Mouse (Mus musculus) limb, embryonic 11.5 days (tissue): ENCODE measurements around the gene Ppara. TPM values are rescaled to one million over a fixed set of nuclear protein-coding genes. Genes with fewer than 3 reads are reported as not detected.

ENCODE experiments used
- ATAC-seq: fragments of 200-750 bp; cut with Nextera tagmentation; 2 replicates; pipeline ENCODE4 v1.8.0; 2017; ENCODE audit warnings: low read depth; ENCODE audit not compliant: insufficient number of reproducible peaks, low FRiP score, low TSS enrichment
- DNase-seq: peaks from one replicate; pipeline ENCODE4 v3.0.0-alpha.2; 2015; ENCODE audit warnings: low spot score
- H3K27ac ChIP-seq: fragments of 300-500 bp; sonication (generic); replicated peaks from 2 replicates; pipeline ENCODE4 v1.5.1; 2014; ENCODE audit warnings: low read depth, mild to moderate bottlenecking, low read length
- H3K27me3 ChIP-seq: fragments of 300-500 bp; sonication (generic); 2 replicates; pipeline ENCODE4 v1.6.1; 2014; ENCODE audit warnings: mild to moderate bottlenecking, low read length, mixed read lengths; ENCODE audit not compliant: control insufficient read depth, insufficient read depth
- H3K36me3 ChIP-seq: fragments of 300-500 bp; sonication (generic); 2 replicates; pipeline ENCODE4 v1.6.1; 2014; ENCODE audit warnings: mild to moderate bottlenecking, low read length, moderate library complexity, mixed read lengths; ENCODE audit not compliant: control insufficient read depth, insufficient read depth
- H3K4me1 ChIP-seq: fragments of 300-500 bp; sonication (generic); 2 replicates; pipeline ENCODE4 v1.6.1; 2014; ENCODE audit warnings: low read length, mixed read lengths; ENCODE audit not compliant: control insufficient read depth, insufficient read depth
- H3K4me2 ChIP-seq: fragments of 300-500 bp; sonication (generic); 2 replicates; pipeline ENCODE4 v1.6.1; 2014; ENCODE audit warnings: low read depth, mild to moderate bottlenecking, moderate library complexity; ENCODE audit not compliant: severe bottlenecking
- H3K4me3 ChIP-seq: fragments of 300-500 bp; sonication (generic); 2 replicates; pipeline ENCODE4 v1.5.1; 2014; ENCODE audit warnings: low read depth, low read length
- H3K9ac ChIP-seq: fragments of 300-500 bp; sonication (generic); 2 replicates; pipeline ENCODE4 v1.6.1; 2014; ENCODE audit warnings: mild to moderate bottlenecking, low read length
- H3K9me3 ChIP-seq: fragments of 300-500 bp; sonication (generic); 2 replicates; pipeline ENCODE4 v1.6.1; 2016; ENCODE audit warnings: low read length; ENCODE audit not compliant: control insufficient read depth
- WGBS: fragments of 180-500 bp; shearing (Covaris S2); extraction: QIAGEN DNeasy Blood & Tissue Kit; methylation state at CpG from one replicate; pipeline ENCODE4 v1.1.7; 2014; 5-methylcytosine and 5-hydroxymethylcytosine counted together
- polyA plus RNA-seq: library from polyadenylated mRNA; unstranded; fragments of >200 nt; fragmentation: Nextera tagmentation; extraction: Ambion mirVana; gene quantifications from 2 replicates; pipeline ENCODE4 v1.2.1, GENCODE M21; 2014

The Ppara gene
- polyA plus RNA-seq, 1 experiment from 2014 or later = 0.91 TPM

- Histone ChIP-seq H3K4me3 (no peak overlapping the region), H3K9ac (no peak overlapping the region), H3K27me3 (no peaks in the 10 kb centered on the region), H3K27ac (no peak overlapping the region), H3K9me3 (no peaks in the 10 kb centered on the region), H3K4me2 (no peak overlapping the region), H3K4me1 (no peaks in the 10 kb centered on the region), H3K36me3 (no peaks in the 10 kb centered on the region)
- ATAC-seq (no peak), DNase-seq (no peak)
- WGBS = 78% methylated on average over 1 of the region's 1 CpGs
These were observed 58.0 kb downstream of the Ppara start for GRCm38 (mm10) chr15:85792819-85793218.

GRCm38 (mm10) chr15:85795516-85795915 is 60.7 kb downstream of the Ppara start:
- Histone ChIP-seq H3K4me3 (no peak overlapping the region), H3K9ac (no peak overlapping the region), H3K27me3 (no peaks in the 10 kb centered on the region), H3K4me2 (no peak overlapping the region), H3K36me3 (no peaks in the 10 kb centered on the region), H3K9me3 (no peaks in the 10 kb centered on the region), H3K4me1 (no peaks in the 10 kb centered on the region), H3K27ac (no peak overlapping the region)
- WGBS = 82% methylated on average over 6 of the region's 6 CpGs
- no peak for ATAC-seq
- no peak for DNase-seq

DNA sequence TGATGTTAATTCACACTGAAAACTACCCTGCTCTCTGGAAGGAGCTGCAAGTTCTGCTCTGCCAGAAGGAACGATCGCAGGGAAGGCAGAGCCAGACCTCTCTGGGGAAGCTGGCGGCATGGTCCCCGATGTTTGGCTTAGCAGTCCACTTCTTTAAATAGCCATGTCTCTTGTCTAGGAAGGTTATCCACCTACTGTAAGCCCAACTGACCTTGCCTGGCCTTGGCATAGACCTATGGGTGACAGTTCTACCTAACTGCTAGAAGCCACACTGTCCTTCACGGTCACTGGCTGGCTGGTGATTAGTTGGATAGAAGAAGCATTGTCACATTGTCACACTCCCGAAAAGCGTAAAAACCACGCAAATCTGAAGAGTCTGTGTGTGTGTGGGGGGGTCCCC is 63.9 kb downstream of the Ppara start:
- H3K27me3 ChIP-seq = no peaks in the 10 kb centered on the region
- no peaks in the 10 kb centered on the region for H3K4me1 ChIP-seq
- ATAC-seq = no peak
- H3K4me2 ChIP-seq = no peak overlapping the region
- H3K9ac ChIP-seq = no peak overlapping the region
- H3K9me3 ChIP-seq = no peaks in the 10 kb centered on the region
- no peak overlapping the region for H3K27ac ChIP-seq
- 97% methylated on average over 8 of the region's 8 CpGs for WGBS
- no peaks in the 10 kb centered on the region for H3K36me3 ChIP-seq
- H3K4me3 ChIP-seq = no peak overlapping the region
- DNase-seq = no peak

DNA sequence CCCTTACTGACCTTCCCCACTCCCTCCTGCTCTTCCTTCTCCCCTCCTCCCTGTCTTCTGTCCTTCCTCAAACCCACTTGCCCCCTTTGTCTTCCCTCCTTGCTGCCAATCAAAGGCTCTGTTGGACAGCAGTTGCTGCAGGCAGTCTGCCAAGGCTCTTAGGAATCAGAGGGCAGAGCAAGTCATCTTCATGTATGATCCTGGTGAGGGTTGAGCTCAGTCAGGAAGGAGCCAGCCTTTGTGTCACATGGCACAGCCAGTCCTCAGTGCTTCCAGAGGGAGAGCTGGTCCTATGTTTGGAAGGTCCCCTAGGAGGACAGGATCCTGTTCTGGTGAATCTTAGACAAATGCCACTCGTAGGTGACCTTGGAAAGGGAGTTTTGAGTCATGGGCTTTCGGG is 68.1 kb downstream of the Ppara start:
- no peak overlapping the region for H3K27ac ChIP-seq
- ATAC-seq = no peak
- no peak for DNase-seq
- no peaks in the 10 kb centered on the region for H3K9me3 ChIP-seq
- no peaks in the 10 kb centered on the region for H3K27me3 ChIP-seq
- WGBS = 84% methylated on average over 2 of the region's 2 CpGs
- no peak overlapping the region for H3K4me3 ChIP-seq
- no peak overlapping the region for H3K9ac ChIP-seq
- no peak overlapping the region for H3K4me2 ChIP-seq
- H3K4me1 ChIP-seq = no peaks in the 10 kb centered on the region
- no peaks in the 10 kb centered on the region for H3K36me3 ChIP-seq

GRCm38 (mm10) chr15:85806886-85807285 is 72.1 kb downstream of the Ppara start:
- no peaks in the 10 kb centered on the region for H3K36me3 ChIP-seq
- no peak overlapping the region for H3K4me2 ChIP-seq
- DNase-seq = no peak
- ATAC-seq = no peak
- H3K9me3 ChIP-seq = no peaks in the 10 kb centered on the region
- H3K27me3 ChIP-seq = no peaks in the 10 kb centered on the region
- no peak overlapping the region for H3K27ac ChIP-seq
- WGBS = 84% methylated on average over 4 of the region's 4 CpGs
- no peak overlapping the region for H3K9ac ChIP-seq
- H3K4me3 ChIP-seq = no peak overlapping the region
- peaks cover 6% of the 10 kb centered on the region for H3K4me1 ChIP-seq

- Histone ChIP-seq H3K9ac (no peak overlapping the region), H3K36me3 (no peaks in the 10 kb centered on the region), H3K27me3 (no peaks in the 10 kb centered on the region), H3K4me3 (no peak overlapping the region), H3K4me1 (peaks cover 6% of the 10 kb centered on the region), H3K9me3 (no peaks in the 10 kb centered on the region), H3K4me2 (no peak overlapping the region), H3K27ac (no peak overlapping the region)
- 83% methylated on average over 4 of the region's 4 CpGs for WGBS
- no peak for DNase-seq
- no peak for ATAC-seq
These were observed 72.6 kb downstream of the Ppara start for GRCm38 (mm10) chr15:85807404-85807803.

GRCm38 (mm10) chr15:85808031-85808430 is 73.2 kb downstream of the Ppara start:
- DNase-seq = no peak
- no peak for ATAC-seq
- no peak overlapping the region for H3K4me2 ChIP-seq
- no peaks in the 10 kb centered on the region for H3K9me3 ChIP-seq
- no peak overlapping the region for H3K4me3 ChIP-seq
- H3K4me1 ChIP-seq = peaks cover 6% of the 10 kb centered on the region
- 77% methylated on average over 6 of the region's 6 CpGs for WGBS
- no peaks in the 10 kb centered on the region for H3K36me3 ChIP-seq
- no peak overlapping the region for H3K27ac ChIP-seq
- H3K9ac ChIP-seq = no peak overlapping the region
- no peaks in the 10 kb centered on the region for H3K27me3 ChIP-seq

DNA sequence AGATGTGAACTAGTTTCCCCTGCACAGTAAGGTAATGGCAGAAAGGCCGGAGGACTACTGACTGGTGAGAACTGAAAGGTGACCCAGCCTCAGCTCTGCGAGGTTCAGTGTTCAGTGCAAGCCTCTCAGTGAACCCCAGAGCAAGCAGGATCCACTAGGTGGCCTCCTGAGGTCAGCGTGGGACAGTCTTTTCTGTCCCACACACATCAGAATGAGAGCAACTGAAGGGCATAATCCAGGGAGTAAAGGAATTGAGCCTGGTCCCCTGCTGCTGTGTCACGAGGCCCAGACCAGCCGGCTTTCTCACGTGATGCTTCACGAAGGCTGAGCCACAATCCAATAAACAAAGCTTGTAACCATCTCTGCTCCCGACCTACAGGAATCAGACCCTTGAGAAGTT is 73.7 kb downstream of the Ppara start:
- DNase-seq (no peak), ATAC-seq (no peak)
- Histone ChIP-seq H3K4me1 (peaks cover 6% of the 10 kb centered on the region), H3K36me3 (no peaks in the 10 kb centered on the region), H3K4me2 (no peak overlapping the region), H3K4me3 (no peak overlapping the region), H3K27ac (no peak overlapping the region), H3K27me3 (no peaks in the 10 kb centered on the region), H3K9me3 (no peaks in the 10 kb centered on the region), H3K9ac (no peak overlapping the region)
- 48% methylated on average over 8 of the region's 8 CpGs for WGBS

- DNase-seq = no peak
- H3K9ac ChIP-seq = no peak overlapping the region
- H3K9me3 ChIP-seq = no peaks in the 10 kb centered on the region
- no peak overlapping the region for H3K4me3 ChIP-seq
- no peak overlapping the region for H3K4me2 ChIP-seq
- ATAC-seq = no peak
- no peaks in the 10 kb centered on the region for H3K27me3 ChIP-seq
- 83% methylated on average over 12 of the region's 12 CpGs for WGBS
- no peaks in the 10 kb centered on the region for H3K36me3 ChIP-seq
- H3K4me1 ChIP-seq = peaks cover 6% of the 10 kb centered on the region
- H3K27ac ChIP-seq = no peak overlapping the region
These were observed 74.3 kb downstream of the Ppara start for GRCm38 (mm10) chr15:85809091-85809490.
